Comparison of ENCODE assay signal across 1 mouse cellular context in genomic region chr5:120605688-120606087, GRCm38 (mm10).
A peak's percentile ranks its signal among the peaks of the same experiment; 100 is the strongest.
TF ChIP-seq lines count a peak whose summit lies in the region.

No protein-coding gene starts in this region.

TF ChIP-seq in MEL, 35 proteins besides CTCF, POLR2A, EP300 and RAD21 (continued from another document):
- peak; percentile 61; the same call in 1 of the 2 replicates for TF ChIP-seq ELF1 (IDR thresholded peaks at IDR 0.05; ENCODE audit: low read depth, low read length)
- 0 out of 2 replicates have a peak, but pooled peaks have one; percentile 44 for TF ChIP-seq TBP (IDR thresholded peaks at IDR 0.05; ENCODE audit: low read depth, low read length)
- no peak for TF ChIP-seq KAT2A (conservative IDR thresholded peaks at IDR 0.05; ENCODE audit: low read depth, low read length)
- TF ChIP-seq UBTF (IDR thresholded peaks at IDR 0.05; ENCODE audit: borderline replicate concordance, insufficient read depth, low read depth, low read length), result no peak
- TF ChIP-seq ZNF384 (IDR thresholded peaks at IDR 0.05; ENCODE audit: low read depth, low read length), result no peak
- peak; percentile 65 for TF ChIP-seq ZC3H11A (IDR thresholded peaks at IDR 0.05; ENCODE audit: low read depth, low read length)
- TF ChIP-seq TAL1 (IDR thresholded peaks at IDR 0.05; ENCODE audit: low read length), result no peak
- no peak for TF ChIP-seq RCOR1 (IDR thresholded peaks at IDR 0.05; ENCODE audit: low read depth, low read length)
- TF ChIP-seq MYB (IDR thresholded peaks at IDR 0.05; ENCODE audit: low read depth, low read length), result no peak
- TF ChIP-seq MAFK (IDR thresholded peaks at IDR 0.05; ENCODE audit: borderline replicate concordance, low read depth, low read length), result no peak
- TF ChIP-seq CHD2 (IDR thresholded peaks at IDR 0.05; ENCODE audit: low read length), result no peak
- peak; percentile 63; the same call in 1 of the 2 replicates for TF ChIP-seq MYC (IDR thresholded peaks at IDR 0.05; ENCODE audit: low read depth, low read length)
- no peak for TF ChIP-seq POLR2AphosphoS5 (IDR thresholded peaks at IDR 0.05; ENCODE audit: borderline replicate concordance, low read depth, low read length)
- peak; percentile 84 for TF ChIP-seq SMC3 (IDR thresholded peaks at IDR 0.05; ENCODE audit: low read depth, low read length)
- no peak; the same call in 1 of the 2 replicates for TF ChIP-seq NELFE (IDR thresholded peaks at IDR 0.05; ENCODE audit: low read depth, low read length)
- 0 out of 2 replicates have a peak, but pooled peaks have one; percentile 20 for TF ChIP-seq JUND (IDR thresholded peaks at IDR 0.05; ENCODE audit: low read depth, low read length)
- TF ChIP-seq ZMIZ1 (IDR thresholded peaks at IDR 0.05; ENCODE audit: low read depth, low read length), result no peak
- no peak for TF ChIP-seq CHD1 (IDR thresholded peaks at IDR 0.05; ENCODE audit: low read depth, low read length)
- no peak for TF ChIP-seq ZKSCAN1 (IDR thresholded peaks at IDR 0.05; ENCODE audit: low read depth, low read length)
- no peak for TF ChIP-seq MEF2A (IDR thresholded peaks at IDR 0.05; ENCODE audit: extremely low read depth, insufficient replicate concordance, low read depth, low read length, poor library complexity, severe bottlenecking)
- no peak for TF ChIP-seq USF2 (IDR thresholded peaks at IDR 0.05; ENCODE audit: borderline replicate concordance in 1 of 2, insufficient read depth in 1 of 2, low read depth in 1 of 2, low read length in 2 of 2)
- no peak for TF ChIP-seq MAX (IDR thresholded peaks at IDR 0.05; ENCODE audit: low read length)
- peak; percentile 71; the same call in 1 of the 2 replicates for TF ChIP-seq MAZ (IDR thresholded peaks at IDR 0.05; ENCODE audit: low read depth, low read length)
